Mouse (Mus musculus): ENCODE measurements at regions not wholly inside any gene's neighbourhood (a gene's known extent, or its start where the extent isn't known, plus 50 kb on each side); places are given as distances from the start of the nearest gene placed in this dataset.

GRCm38 (mm10) chr2:79201677-79202076 lies 53.5 kb upstream of the Itga4 start:
- no peak for TF ChIP-seq POLR2A (IDR thresholded peaks at IDR 0.05; ENCODE audit: insufficient read depth, low read depth, low read length)
- no peak for TF ChIP-seq CTCF (IDR thresholded peaks at IDR 0.05; ENCODE audit: insufficient read depth, low read depth, low read length)
